22 mouse cellular contexts compared by ENCODE assay signal in the genomic region with DNA sequence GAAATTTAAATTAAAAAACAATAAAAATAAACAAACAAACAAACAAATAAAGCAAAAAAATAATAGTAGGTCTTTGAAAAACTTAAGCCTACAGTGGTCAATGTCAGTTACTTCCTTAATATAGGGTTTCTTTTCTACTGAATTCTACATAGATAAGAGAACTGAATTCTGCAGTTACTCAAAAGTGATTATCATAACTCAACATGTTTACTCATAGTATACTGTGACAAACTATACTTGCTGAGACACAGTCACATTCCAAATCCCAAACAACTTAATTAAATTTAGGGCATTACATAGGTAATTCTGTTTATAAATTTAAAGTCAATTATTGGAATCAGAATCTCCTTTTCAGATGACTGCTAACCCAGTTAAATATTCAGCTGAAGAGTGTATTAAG. TPM values are rescaled to one million over a fixed set of nuclear protein-coding genes. Genes with fewer than 3 reads are reported as not detected.
A peak's percentile ranks its signal among the peaks of the same experiment; 100 is the strongest.
DNase-seq lines count a peak whose midpoint lies in the region; ATAC-seq and TF ChIP-seq lines count a peak whose summit lies in the region.
"Had no signal": no experiment of that assay in that cellular context is flagged by ENCODE, and none has a peak within 500 bp of the region (broad histone marks: within the 10 kb centered on the region; RNA-seq: fewer than 3 reads in every experiment).

No protein-coding gene starts in this region.

- no peaks in the 10 kb centered on the region for H3K9me3 ChIP-seq in MEL (replicated peaks; ENCODE audit: insufficient read depth, low read length)
- H3K9me3 ChIP-seq: G1E had no signal

- H3K4me3 ChIP-seq in MEL (ENCODE audit: control insufficient read depth in 1 of 2, insufficient read depth in 1 of 2, low read depth in 2 of 2, low read length in 2 of 2) = peak overlapping the region in 1 of 2 experiments; percentile 0; a peak in 1 of 4 replicates

- TF ChIP-seq EP300 in MEL (IDR thresholded peaks at IDR 0.05; ENCODE audit: low read depth in 1 of 2, low read length in 2 of 2) = peak; percentile 83 to 86

- H3K36me3 ChIP-seq in MEL (ENCODE audit: control insufficient read depth in 1 of 2, insufficient read depth in 2 of 2, low read length in 2 of 2) = peaks cover 0 to 25% of the 10 kb centered on the region in 2 experiments; a peak in 2 of 4 replicates
- H3K36me3 ChIP-seq: G1E had no signal

- no peak overlapping the region; the same call in 1 of the 2 replicates for H3K9ac ChIP-seq in MEL (ENCODE audit: control insufficient read depth, low read depth, low read length, poor library complexity, severe bottlenecking)

- no peak for TF ChIP-seq POLR2A in MEL (IDR thresholded peaks at IDR 0.05; ENCODE audit: control insufficient read depth in 1 of 2, insufficient read depth in 1 of 2, low read depth in 1 of 2, low read length in 2 of 2, poor library complexity in 1 of 2)

- H3K79me2 ChIP-seq in MEL (ENCODE audit: control insufficient read depth, insufficient read depth, low read length, poor library complexity) = no peaks in the 10 kb centered on the region

- H3K27ac ChIP-seq in MEL (ENCODE audit: control insufficient read depth, low read depth, low read length) = no peak overlapping the region

- peak; percentile 55 for DNase-seq in MEL (ENCODE audit: low read depth, low spot score)
- DNase-seq in liver = no peak
- no peak for DNase-seq in layer of hippocampus, postnatal 36 days
- DNase-seq: adrenal gland, adult 2 months; adrenal gland, adult 8-10 months; adrenal gland, postnatal 10 days; adrenal gland, postnatal 14 days; adrenal gland, postnatal 25 days; adrenal gland, postnatal 36 days; B cell, adult 2 months; cerebellum, adult 11 months; cerebellum, adult 11-12 months; cerebellum, adult 18-20 months; cerebellum, adult 2 months had no signal

- 0 out of 2 replicates have a peak, but pooled peaks have one; percentile 14 for ATAC-seq in megakaryocyte progenitor cell, adult 5-6 weeks (replicated peaks; ENCODE audit: poor library complexity)
- ATAC-seq: activated CD4-positive, CD25-positive, alpha-beta regulatory T cell, adult 4 months; CD4-positive, CD25-positive, alpha-beta regulatory T cell, adult 4 months; Patski had no signal

- TF ChIP-seq RAD21 in MEL (IDR thresholded peaks at IDR 0.05; ENCODE audit: low read depth, low read length) = no peak

- peaks cover 15 to 19% of the 10 kb centered on the region in 2 experiments for H3K4me1 ChIP-seq in MEL (ENCODE audit: control insufficient read depth in 1 of 2, insufficient read depth in 2 of 2, low read length in 2 of 2)

- no peaks in the 10 kb centered on the region for H3K27me3 ChIP-seq in MEL (ENCODE audit: control insufficient read depth in 1 of 2, insufficient read depth in 2 of 2, low read length in 2 of 2)
- H3K27me3 ChIP-seq: CH12.LX had no signal

- no peak for TF ChIP-seq CTCF in MEL (IDR thresholded peaks at IDR 0.05 in 2 of 3, conservative IDR thresholded peaks at IDR 0.05 in 1 of 3; ENCODE audit: control insufficient read depth in 1 of 3, insufficient read depth in 1 of 3, low read depth in 2 of 3, low read length in 3 of 3, poor library complexity in 1 of 3, severe bottlenecking in 1 of 3)

TF ChIP-seq in MEL, 35 proteins besides CTCF, POLR2A, EP300 and RAD21:
- TF ChIP-seq MEF2A (IDR thresholded peaks at IDR 0.05; ENCODE audit: extremely low read depth, insufficient replicate concordance, low read depth, low read length, poor library complexity, severe bottlenecking) = no peak
- peak; percentile 83 for TF ChIP-seq GATA1 (IDR thresholded peaks at IDR 0.05; ENCODE audit: low read depth, low read length)
- TF ChIP-seq HCFC1 (IDR thresholded peaks at IDR 0.05; ENCODE audit: low read depth, low read length) = no peak; the same call in 1 of the 2 replicates
- no peak; the same call in 1 of the 2 replicates for TF ChIP-seq SIN3A (IDR thresholded peaks at IDR 0.05; ENCODE audit: low read length)
- no peak for TF ChIP-seq MAX (IDR thresholded peaks at IDR 0.05; ENCODE audit: low read length)
- peak; percentile 37; the same call in 1 of the 2 replicates for TF ChIP-seq TCF12 (IDR thresholded peaks at IDR 0.05; ENCODE audit: low read depth, low read length)
- 0 out of 2 replicates have a peak, but pooled peaks have one; percentile 33 for TF ChIP-seq MYB (IDR thresholded peaks at IDR 0.05; ENCODE audit: low read depth, low read length)

RNA-seq across cellular contexts. Expression of a gene that starts 4.5 kb away (rescaled TPM):
- 2.1 and 2.2 TPM in 2 replicates for total RNA-seq in MEL (2012; rRNA removed)
- 1 to 10 TPM in 1 of 2 experiments, not detected in 1; 2.1 TPM for polyA plus RNA-seq in MEL (2012; ENCODE audit: insufficient read depth in 1 of 2, insufficient read length in 2 of 2, low read depth in 1 of 2, low replicate concordance in 2 of 2, missing spikeins in 1 of 2)
- 5.4 and 6.2 TPM in 2 replicates for total RNA-seq in megakaryocyte progenitor cell, adult 5-6 weeks (2015)
- total RNA-seq in megakaryocyte progenitor cell, adult 5-6 weeks (2017) = 4.9 and 8.4 TPM in 2 replicates
- under 1 TPM in 1 of 2 experiments, not detected in 1; 0.18 TPM for total RNA-seq in layer of hippocampus, postnatal 36 days (2021)
- total RNA-seq: CH12.LX, ES-E14 had no signal
- polyA plus RNA-seq: C2C12, G1E, Patski had no signal
